Mouse (Mus musculus): ENCODE results near the gene Ube2e1. TPM values are rescaled to one million over a fixed set of nuclear protein-coding genes. Genes with fewer than 3 reads are reported as not detected.
A peak's percentile ranks its signal among the peaks of the same experiment; 100 is the strongest.

The Ube2e1 gene
- total RNA-seq (2021): 100 to 1,000 TPM; 107 to 113 TPM
- long read RNA-seq, transcript Ube2e1-201 (6 exons, 1,408 nt): major isoform, 11 of 39 reads
- long read RNA-seq, partial matches to known transcripts: 13 of 39 reads
- long read RNA-seq, other reads (novel, unspliced or antisense): 12 of 39 reads

DNA sequence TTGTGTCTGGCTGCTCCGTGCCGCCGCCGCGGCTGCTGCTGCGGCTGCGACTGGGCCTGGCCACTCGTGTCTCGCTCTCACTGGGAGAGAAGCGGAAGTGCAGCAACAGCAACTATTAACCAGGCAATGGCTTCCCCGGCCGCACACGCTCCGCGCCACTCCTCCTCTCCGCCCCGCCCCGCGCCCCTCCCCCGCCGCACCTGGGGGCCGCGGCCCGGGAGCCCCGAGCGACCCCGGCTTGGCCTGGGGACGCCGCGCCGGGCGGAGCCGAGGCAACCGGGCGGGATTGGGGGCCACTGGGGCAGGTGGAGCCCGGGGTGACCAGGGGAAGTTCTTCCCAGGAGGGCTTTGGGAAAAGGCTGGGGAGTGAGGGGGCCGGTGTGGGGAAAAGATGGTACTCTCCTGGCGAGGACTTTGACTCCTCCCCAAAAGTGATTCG is at the start of gene Ube2e1:
Gene Ube2e1 (minus strand): TSS at position 167 of the 439 bp plus-strand sequence.
- peak; percentile 67 to 80 for DNase-seq (ENCODE audit: low spot score in 2 of 2)

DNA sequence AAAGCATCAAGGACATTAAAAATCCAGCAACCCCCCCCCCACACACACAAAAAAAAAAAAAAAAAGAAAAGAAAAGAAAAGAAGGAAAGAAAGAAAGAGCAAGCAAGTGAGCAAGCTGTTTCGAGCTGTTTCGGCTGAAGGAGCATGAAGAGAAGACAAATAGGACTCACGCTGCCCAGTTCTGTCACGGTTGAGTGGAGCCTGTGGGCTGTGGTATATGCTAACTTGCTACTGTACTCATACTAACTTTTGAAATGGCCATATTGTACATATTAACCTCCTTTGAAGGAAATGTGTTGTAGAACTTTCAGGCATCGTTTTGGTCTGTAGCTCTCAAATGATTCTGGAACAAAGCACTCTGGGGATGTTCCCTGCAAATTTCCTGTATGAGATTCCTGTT is 48.2 kb upstream of the Ube2e1 start:
- no peak for DNase-seq (ENCODE audit: low spot score in 2 of 2)

DNA sequence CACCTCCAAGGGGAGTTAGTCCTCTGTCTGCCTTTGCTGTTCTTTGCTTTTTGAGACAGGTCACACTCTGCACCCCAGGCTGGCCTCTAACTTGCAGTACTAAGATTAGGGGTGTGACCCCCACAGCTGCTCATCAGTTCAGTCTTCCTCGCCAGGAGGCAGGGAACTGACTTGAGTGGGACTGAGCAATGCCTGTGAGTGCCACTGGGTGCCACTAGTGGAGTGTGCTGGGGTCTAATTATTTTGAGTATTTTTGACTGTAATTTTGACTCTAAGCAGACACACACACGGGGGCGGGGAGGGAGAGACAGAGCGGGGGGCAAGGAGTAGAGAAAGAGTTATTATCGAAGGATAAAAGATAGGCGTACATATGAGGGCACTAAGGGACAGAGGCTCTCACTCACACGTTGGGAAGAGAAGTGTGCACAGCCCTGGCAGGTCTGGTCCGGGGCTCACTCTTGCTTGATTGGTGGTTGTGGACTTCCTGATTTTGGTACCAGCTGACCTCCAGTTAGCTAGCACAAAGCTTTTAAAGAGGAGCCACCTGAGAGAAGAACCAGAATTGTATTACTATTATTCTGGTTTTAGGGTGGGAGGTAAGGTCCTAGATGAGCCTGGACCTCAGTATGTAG is 46.4 kb upstream of the Ube2e1 start:
- DNase-seq (ENCODE audit: low spot score in 2 of 2): peak; percentile 48 to 53

DNA sequence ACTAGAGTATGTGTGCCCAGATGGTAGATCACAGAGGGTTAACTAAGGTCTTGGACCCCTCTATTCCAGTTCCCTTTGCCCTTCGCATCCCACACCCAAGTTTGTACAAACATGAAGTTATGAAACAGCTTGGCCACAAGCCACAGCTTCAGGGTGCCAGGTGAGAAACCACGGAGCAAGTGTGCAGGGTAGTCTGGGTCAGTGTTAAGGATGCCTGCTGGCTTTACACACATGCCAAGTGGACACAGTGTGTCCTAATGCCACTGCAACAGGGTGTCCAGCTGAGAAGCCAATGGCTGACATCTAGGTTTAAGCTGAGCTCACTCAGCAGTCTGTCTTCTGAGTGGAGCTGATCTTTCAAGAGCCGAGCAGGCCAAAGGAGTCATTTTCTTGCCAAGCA is 44.5 kb upstream of the Ube2e1 start:
- DNase-seq (ENCODE audit: low spot score in 2 of 2): no peak

DNA sequence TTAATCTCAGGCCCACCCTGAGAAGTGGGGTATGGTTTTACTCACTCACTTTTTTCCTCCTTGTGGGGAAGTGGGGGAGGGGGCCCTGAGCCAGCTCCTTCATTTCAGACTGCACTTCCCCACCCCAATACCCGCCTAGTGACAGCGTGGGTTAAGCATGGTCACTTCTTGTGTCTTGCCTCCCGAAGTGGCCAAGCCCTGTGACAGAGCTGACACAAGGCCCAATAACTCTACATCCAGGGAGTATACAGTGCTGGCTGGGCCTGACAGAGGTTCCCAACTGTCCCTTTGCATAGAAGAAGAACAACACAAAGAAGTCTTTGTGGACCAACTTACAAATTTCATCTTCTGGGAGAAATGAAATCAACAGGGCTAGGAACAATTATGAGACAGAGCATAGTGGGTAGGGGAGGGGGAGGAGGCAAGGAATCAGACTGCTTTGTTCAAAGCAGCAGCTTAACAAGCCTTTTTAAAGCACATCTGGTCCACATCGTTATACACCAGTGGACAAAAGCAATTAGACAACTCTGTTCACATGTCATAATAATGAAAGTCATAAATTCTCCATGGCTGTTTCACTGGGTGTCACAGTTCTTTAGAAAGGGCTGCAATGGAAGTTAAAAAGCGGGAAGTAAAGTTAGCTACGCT is 42.2 kb upstream of the Ube2e1 start:
- no peak for DNase-seq (ENCODE audit: low spot score in 2 of 2)

DNA sequence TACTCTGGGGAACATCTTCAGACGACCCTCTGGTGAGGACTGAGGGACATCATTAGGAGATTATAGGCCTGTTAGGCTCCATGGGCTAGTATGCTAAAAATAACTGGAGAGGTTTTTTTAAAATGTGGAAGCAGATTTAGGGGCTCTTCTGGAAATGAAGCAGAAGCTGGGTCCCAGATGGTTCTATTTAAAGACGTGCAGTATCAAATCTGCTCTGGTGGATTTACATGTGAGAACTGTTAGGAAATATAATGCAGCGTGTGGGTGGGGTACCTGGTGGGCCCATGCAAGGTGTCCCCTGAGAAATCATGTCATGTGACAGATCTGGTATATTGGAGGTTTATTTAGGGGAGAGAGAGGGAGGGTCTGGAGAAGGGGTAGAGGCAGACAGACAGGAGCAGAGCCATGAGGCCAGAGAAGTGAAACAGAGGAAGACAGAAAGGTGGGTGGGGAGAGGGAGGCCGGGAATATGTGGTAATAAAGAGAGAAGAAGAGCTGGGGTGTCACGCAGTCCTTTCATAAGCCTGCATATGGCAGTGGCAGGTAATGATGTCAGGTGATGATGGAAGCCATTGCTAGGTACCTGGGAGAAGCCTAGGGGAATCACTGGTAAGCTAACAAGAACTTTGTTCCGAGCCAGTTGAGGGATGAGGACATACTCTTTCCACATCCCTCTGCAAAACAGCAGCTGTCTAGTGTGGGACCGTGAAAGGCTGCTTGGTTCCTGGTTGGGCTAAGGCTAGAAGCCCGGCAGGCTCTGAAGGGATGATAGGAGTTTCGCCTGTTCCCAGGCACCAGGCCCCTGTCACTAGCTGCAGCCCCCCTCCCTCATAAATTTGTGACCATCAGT is 41.3 kb upstream of the Ube2e1 start:
- DNase-seq (ENCODE audit: low spot score in 2 of 2): peak in 1 of 2 experiments; percentile 25

DNA sequence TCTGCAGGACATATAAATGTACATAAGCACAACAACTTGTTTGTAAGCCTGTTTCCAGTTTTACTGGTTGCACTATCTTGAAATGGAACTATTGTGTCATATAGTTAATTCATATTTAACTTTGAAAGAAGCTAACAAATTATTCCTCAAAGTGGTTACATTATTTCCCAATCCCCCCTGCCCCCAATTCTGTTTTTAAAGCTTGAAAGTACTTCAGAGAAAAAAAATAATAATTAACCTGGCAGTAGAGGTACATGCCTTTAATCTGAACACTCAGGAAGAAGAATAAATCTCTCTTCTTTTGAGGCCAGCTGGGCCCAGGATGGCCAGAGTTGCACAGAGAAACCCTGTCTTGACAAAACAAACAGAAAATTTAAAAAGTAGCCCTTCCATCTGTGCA is 37.4 kb upstream of the Ube2e1 start:
- no peak for DNase-seq (ENCODE audit: low spot score in 2 of 2)

DNA sequence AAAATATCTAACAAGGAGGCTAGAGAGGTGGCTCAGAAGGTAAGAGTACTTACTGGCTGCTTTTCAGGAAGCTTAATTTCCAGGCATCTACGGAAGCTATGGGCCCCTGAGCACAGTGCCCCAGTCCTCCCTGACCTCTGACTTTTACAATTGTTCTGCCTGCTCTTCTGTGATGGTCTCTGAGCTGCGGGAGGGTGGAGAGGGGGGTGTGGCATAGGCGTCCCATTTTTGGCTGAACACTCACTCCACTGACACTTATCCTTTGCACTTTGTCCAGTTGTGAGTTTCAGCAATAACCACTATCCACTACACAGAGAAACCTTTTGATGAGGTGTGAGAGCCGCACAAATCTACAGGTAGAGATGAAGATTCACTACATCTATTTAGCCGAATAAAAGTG is 35.4 kb upstream of the Ube2e1 start:
- DNase-seq (ENCODE audit: low spot score in 2 of 2): no peak

DNA sequence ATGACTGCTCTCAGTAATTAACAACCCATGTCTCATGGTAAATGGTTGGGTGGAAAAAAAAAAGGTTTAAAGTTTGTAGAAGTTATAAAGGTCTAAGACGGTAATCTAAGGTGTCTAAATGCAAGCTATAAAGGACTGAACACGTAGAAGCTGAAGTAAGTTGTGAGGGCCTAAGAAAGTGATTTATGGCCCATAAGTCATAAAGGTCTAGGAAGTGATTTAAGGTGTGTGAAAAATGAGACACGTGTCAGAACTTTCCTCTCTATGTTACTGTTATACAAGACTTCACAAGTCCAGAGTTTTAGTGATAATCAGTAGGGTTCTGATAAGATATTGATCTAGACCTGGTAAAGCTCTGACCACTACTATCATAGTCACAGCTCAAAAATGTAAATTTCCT is 32.7 kb upstream of the Ube2e1 start:
- DNase-seq (ENCODE audit: low spot score in 2 of 2): no peak

DNA sequence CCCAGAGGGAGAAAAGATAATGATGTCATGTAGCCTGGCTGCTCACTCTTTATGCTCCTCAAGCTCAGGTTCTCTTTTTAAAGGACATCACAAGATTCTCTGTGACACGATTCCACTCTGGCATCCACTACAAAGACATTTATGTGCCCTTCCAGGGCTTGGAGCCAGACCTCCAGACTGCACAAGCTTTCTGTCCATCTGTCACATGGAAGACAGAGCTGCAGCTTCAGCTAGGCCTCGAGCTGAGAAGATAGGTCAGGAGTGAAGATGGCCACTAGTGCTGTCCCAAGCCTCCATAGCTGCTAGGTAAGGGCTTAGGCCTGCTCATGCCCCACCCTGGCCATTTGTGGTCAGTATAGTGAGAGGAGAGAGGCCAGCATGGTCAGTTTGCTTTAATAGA is 24.8 kb upstream of the Ube2e1 start:
- no peak for DNase-seq (ENCODE audit: low spot score in 2 of 2)

DNA sequence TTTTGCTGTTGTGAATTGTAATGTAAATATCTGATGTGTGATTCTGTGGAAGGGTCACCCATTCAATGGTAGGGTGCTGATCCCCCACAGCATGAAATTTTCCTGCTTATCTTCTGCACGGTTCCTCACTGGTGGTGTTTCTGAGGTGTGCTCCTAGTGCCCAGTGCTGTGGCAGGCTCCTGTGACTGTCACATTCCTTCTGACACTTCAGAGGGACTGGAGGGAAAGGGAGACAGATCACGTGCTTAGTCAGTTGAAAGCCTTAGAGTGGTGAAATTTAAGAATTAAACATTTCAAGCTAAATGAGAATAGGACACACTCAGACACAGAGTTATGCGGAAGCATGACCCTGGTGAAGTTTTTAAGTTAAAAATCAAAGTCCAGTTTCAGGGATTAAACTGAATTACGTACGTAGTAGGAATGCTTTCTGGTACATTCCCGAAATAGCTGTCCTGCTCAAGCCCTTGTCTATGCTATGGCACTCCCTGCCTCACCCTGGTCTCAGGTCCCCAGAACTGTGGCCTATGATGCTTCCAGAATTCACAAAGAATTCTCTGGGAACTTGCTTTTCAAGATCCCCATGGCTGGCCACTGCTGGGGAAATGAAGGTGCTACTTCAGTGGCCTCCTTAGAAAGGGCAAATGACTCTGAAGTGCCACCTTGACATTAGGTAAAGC is 24.0 kb upstream of the Ube2e1 start:
- DNase-seq (ENCODE audit: low spot score in 2 of 2): no peak

DNA sequence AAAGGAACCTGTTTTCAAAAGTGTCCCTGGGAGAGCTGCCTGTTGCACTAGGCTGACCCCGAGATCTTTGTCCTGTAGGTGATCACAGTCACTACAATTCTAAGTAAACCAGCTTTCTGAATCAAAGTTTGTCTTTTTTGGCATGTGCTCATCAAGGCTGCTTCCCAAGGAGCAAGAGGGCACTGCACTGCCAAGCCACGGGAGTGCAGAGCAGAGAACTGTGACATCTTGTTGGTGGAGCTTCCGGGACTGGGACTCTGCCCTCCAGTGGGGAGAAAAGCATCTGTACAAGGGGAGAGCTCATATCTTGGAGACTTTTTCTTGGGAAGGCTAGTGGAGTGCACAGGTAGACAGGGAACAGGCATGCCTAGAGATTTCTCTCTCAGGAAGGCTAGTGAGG is 21.9 kb upstream of the Ube2e1 start:
- no peak for DNase-seq (ENCODE audit: low spot score in 2 of 2)

DNA sequence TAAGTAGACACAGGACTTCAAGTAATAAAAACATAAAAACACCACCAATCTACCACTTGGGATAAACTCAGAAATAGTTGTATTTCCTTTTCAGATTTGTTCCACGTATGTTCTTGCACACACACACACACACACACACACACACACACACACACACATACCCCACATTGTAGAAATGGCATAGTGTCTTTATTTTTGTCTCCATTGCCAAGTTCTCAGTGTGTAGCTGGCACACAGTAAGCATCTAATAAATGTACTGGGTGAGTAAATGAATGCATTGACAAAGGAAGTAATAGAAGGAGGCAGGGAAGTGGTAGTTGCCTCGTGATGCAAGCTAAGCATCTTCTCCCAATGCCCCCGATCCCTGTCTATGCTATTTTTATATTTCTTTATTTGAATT is 21.3 kb upstream of the Ube2e1 start:
- DNase-seq (ENCODE audit: low spot score in 2 of 2): no peak

DNA sequence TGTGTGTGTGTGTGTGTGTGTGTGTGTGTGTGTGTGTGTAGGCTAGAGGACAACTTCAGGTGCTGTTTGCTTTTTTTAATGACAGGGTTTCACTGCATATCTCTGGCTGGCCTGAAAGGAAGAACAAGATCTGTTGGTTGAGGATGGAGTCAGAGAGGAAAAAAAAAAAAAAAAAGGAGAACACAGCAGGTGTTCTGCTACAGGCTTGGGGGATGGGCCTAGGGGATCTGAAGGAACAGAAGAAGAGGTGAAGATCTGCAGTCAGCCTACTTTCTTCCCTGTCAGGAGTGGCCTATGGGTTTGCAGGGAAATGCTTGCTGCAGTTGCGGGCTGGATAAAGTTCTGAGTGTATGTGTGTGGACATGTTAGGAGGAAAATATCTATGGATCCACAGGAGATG is 19.0 kb upstream of the Ube2e1 start:
- no peak for DNase-seq (ENCODE audit: low spot score in 2 of 2)

DNA sequence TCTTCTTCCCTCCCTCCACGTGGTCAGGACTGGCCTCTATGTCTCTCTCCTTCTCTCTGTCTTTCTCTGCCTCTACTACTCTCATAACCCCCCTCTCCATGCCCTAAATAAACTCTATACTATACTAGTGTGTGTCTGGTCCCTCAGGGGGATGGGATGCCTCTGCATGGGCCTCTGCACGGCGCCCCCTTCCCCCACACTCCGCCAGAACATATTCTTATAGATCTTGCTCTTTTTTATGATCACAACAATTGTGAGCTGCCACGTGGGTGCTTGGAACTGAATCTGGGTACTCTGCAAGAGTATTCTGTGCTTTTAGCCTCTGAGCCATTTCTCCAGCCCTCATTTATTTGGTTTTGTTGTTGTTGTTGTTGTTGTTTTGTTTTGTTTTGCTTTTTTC is 18.2 kb upstream of the Ube2e1 start:
- DNase-seq (ENCODE audit: low spot score in 2 of 2): no peak

DNA sequence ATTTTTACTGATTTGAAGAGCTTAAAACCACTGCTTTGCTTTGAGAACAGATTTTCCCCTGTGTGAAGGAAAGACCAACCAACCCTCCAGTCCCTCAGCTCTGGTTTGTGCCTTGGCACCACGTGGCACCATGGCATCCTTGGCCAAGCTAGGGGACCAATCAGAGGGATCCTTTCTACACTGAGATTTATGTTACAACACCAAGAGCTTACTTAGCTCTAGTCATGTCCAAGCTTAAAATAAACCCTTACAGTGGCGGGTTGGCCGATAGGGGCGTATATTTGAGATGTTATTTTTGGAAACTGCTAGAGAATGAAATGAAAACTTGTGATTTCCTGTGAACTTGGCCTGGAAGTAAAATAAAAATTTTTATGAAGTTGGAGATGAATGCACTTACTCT is 11.9 kb upstream of the Ube2e1 start:
- no peak for DNase-seq (ENCODE audit: low spot score in 2 of 2)

DNA sequence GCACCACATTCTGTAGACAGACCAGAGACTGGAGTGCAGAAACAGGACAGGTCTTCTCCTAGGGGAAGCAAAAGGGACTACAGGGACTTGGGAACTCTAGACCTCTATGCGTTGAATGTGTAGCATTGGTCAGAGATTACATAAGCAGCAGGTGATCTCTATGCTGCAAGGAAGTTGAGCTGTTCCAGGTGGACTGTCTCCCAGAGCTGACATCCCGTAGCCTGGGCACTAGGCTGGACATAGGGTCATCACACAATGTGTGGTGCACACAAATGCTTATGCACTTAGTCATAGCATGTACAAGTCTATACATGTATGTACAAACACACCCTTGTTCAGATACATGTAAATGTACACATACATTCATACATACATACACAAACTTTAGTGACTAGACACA is 11.1 kb upstream of the Ube2e1 start:
- no peak for DNase-seq (ENCODE audit: low spot score in 2 of 2)

DNA sequence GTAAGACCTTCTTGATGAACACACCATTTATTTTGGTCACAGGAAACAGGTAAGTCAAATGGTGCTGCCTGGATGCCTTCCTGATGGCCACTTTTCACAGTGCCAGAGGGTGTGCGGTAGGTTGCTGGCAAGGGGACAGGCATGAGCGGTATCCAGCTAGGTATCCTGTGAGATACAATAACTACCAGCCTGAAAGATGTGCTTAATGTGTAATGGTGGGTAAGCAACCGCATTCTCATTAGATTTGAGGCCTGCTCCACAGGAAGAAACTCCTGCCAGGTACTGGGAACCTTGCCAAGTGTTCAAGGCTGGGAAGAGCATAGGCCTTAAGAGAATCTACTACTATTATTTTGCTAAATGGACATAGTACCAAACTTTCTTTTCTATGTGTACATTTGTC is 9.4 kb upstream of the Ube2e1 start:
- DNase-seq (ENCODE audit: low spot score in 2 of 2): no peak

DNA sequence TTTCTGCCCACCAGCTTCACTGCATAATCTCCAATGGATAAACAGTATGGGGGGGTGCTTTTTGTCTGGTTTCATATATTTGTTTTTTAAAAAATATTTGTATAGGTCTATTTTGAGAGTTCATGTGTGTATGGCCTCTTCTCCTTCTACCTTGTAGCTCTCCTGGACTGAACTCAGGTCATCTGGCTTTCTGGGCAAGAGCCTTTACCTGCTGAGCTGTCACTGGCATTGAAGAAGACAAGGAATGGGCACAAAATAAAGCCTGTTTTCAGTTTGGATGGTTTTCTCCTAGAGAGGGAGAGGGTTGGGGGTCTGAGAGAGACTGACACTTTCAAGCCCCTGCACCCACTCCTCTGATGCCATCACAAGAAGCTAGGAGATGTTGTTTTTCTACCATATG is 4.4 kb upstream of the Ube2e1 start:
- DNase-seq (ENCODE audit: low spot score in 2 of 2): no peak

DNA sequence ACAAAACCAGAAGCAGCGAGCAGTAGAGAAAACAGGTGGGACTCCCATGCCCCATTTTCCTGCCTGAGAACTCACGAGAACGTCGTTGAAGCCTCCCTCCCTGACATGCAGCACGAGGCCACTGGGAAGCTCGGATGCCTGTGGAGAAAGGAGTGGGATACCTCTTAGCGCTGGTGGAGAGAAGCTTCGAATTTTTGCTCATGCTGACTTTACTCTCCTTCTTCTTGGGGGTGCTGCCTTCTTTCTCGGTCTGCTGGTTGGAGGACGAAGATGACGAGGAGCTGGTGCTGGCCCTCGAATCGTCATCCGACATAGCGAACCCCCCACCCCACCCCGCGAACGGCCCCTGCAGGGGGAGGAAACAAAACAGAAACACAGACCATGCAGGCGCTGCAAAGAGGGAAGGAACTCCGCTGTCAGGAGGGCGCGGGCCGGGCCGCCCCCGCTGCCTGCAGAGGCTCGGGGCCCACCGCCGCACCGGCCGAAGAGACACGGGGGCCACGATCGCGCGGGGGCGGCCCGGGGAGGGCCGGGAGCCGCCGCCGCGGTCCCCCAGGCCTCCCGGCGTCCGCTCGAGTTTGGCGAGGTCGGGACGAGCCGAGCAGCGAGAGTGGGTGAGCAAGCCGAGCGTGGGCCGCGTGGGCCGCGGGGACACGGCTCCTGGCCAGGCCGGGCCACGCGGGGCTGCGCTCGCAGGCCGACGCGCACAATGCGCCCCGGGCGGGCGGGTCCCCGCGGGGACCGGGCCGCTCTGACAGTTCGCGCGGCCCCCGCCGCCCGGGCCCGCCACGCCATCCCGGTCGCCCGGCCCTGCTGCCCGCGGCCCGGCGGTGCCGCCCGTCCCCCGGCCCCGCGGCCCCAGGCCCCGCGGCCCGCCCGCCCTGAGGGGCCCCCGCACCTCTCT is 618 bp downstream of the Ube2e1 start:
- peak; percentile 56 to 61 for DNase-seq (ENCODE audit: low spot score in 2 of 2)
